Mouse (Mus musculus) stomach, embryonic 14.5 days (tissue): Measurements from ENCODE around the gene Prrx2. TPM values are rescaled to one million over a fixed set of nuclear protein-coding genes. Genes with fewer than 3 reads are reported as not detected.
A peak's percentile ranks its signal among the peaks of the same experiment; 100 is the strongest.

ENCODE experiments used
- ATAC-seq: fragments of 200-750 bp; cut with Nextera tagmentation; 2 replicates; pipeline ENCODE4 v1.8.0; 2017; ENCODE audit warnings: low read depth, moderate TSS enrichment; ENCODE audit not compliant: insufficient number of reproducible peaks, insufficient read depth, low FRiP score
- H3K27ac ChIP-seq: fragments of 300-500 bp; sonication (generic); 2 replicates; pipeline ENCODE4 v1.5.1; 2014; ENCODE audit warnings: mild to moderate bottlenecking, low read length, moderate library complexity, mixed read lengths
- H3K27me3 ChIP-seq: fragments of 300-500 bp; sonication (generic); 2 replicates; pipeline ENCODE4 v1.6.1; 2014; ENCODE audit warnings: low read length, control low read depth, mixed read lengths; ENCODE audit not compliant: control insufficient read depth, insufficient read depth
- H3K36me3 ChIP-seq: fragments of 300-500 bp; sonication (generic); 2 replicates; pipeline ENCODE4 v1.6.1; 2014; ENCODE audit warnings: mild to moderate bottlenecking, control low read depth, low read length, moderate library complexity, mixed read lengths; ENCODE audit not compliant: control insufficient read depth, insufficient read depth
- H3K4me1 ChIP-seq: fragments of 300-500 bp; sonication (generic); 2 replicates; pipeline ENCODE4 v1.6.1; 2014; ENCODE audit warnings: low read length, control low read depth, mixed read lengths; ENCODE audit not compliant: control insufficient read depth, insufficient read depth
- H3K4me2 ChIP-seq: fragments of 300-500 bp; sonication (generic); replicated peaks from 2 replicates; pipeline ENCODE4 v1.6.1; 2014; ENCODE audit warnings: low read depth, low read length, control low read depth
- H3K4me3 ChIP-seq: fragments of 300-500 bp; sonication (generic); 2 replicates; pipeline ENCODE4 v1.5.1; 2014; ENCODE audit warnings: low read depth, low read length, control low read depth
- H3K9ac ChIP-seq: fragments of 300-500 bp; sonication (generic); replicated peaks from 2 replicates; pipeline ENCODE4 v1.6.1; 2014; ENCODE audit warnings: low read depth, mild to moderate bottlenecking, control low read depth, low read length, moderate library complexity, mixed read lengths
- H3K9me3 ChIP-seq: fragments of 300-500 bp; sonication (generic); 2 replicates; pipeline ENCODE4 v1.6.1; 2016; ENCODE audit warnings: low read depth, low read length, control low read depth; ENCODE audit not compliant: control insufficient read depth
- WGBS: fragments of 180-500 bp; shearing (Covaris S2); extraction: QIAGEN DNeasy Blood & Tissue Kit; methylation state at CpG from one replicate; pipeline ENCODE4 v1.1.7; 2014; 5-methylcytosine and 5-hydroxymethylcytosine counted together
- polyA plus RNA-seq: library from polyadenylated mRNA; unstranded; fragments of >200 nt; fragmentation: Nextera tagmentation; extraction: Ambion mirVana; gene quantifications from 2 replicates; pipeline ENCODE4 v1.2.1, GENCODE M21; 2014

Gene Prrx2
- polyA plus RNA-seq, 1 experiment from 2014 or later: 8.9 TPM

DNA sequence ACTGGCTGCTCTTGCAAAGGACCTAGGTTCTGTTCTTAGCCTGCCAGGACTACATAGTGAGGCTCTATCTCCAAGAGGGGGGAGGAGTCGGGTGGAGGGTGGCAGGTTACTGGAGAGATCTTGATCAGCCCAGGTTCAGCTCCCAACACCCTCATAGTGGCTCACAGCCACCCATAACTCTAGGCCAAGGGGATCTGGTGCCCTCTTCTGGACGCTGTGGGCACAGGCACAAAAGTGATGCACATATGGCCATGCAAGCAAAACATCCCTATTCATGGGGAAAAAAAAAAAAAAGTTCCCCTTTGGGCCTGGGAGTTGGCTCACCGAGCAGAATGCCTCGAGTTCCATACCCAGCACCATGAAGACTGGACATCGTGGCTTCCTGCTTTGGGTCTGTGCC lies 5.5 kb upstream of the Prrx2 start:
- peaks cover 13% of the 10 kb centered on the region for H3K36me3 ChIP-seq
- H3K4me1 ChIP-seq: peaks cover 10% of the 10 kb centered on the region
- no peak overlapping the region for H3K4me3 ChIP-seq
- no peak overlapping the region for H3K9ac ChIP-seq
- WGBS: 45% methylated on average over 5 of the region's 5 CpGs
- H3K27me3 ChIP-seq: no peaks in the 10 kb centered on the region
- H3K4me2 ChIP-seq: no peak overlapping the region
- H3K27ac ChIP-seq: no peak overlapping the region
- ATAC-seq: no peak
- no peaks in the 10 kb centered on the region for H3K9me3 ChIP-seq

DNA sequence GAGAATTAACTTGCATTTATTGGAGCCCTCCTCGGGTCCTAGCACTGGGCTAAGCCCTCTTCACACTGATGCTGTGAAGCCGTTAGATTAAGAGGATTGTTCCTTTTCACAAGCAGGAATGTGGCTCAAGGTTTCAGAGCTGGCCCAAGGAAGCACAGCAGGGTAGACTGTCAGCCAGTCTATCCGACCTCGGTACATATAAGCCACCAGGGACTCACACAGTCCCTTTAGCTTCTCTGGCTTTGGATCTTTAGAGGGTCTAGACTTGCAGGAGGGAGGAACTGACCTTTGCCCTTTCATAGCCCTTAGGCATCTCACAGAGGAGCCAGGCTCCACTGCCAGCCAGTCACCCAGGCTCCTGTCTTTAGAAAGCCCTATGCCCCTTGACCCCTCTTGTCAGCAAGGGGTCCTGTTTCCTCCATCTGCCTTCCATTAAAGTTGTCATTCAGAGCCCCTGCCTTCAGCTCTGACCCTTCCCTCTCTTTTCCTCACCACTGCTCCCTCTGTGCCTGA lies 4.4 kb upstream of the Prrx2 start, which contains the start of gene Asb6:
Asb6 (minus strand) TSS at position 51 of the 513 bp plus-strand sequence.
- ATAC-seq: no peak
- no peaks in the 10 kb centered on the region for H3K9me3 ChIP-seq
- H3K9ac ChIP-seq: no peak within 1 kb of the TSS
- peaks cover 10% of the 10 kb centered on the region for H3K4me1 ChIP-seq
- H3K4me3 ChIP-seq: no peak within 1 kb of the TSS
- no peak within 1 kb of the TSS for H3K27ac ChIP-seq
- H3K27me3 ChIP-seq: no peaks in the 10 kb centered on the region
- 34% methylated on average over 4 of the region's 4 CpGs for WGBS
- H3K4me2 ChIP-seq: no peak within 1 kb of the TSS
- peaks cover 5% of the 10 kb centered on the region for H3K36me3 ChIP-seq

DNA sequence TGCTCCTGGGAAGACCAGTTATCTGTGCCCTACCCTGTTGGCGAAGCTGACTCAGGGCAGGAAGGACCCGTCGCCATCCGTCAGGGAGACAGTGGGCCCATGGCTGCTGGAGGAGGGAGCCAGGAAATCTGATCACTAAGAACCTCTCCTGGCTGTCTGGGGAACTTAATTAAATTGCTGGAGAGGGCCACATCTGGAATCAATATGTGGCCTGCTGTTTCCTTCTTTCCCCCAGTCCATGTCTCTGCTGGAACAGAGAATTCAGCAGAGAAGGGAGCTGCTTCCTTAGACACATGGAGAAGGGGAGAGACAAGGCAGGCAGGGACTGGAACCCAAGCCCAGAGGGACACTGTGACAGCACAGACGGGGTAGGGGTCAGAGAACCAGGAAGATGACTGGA lies 1.1 kb upstream of the Prrx2 start:
- H3K4me1 ChIP-seq: 0 out of 2 replicates have a peak, but pooled peaks cover 7% of the 10 kb centered on the region
- ATAC-seq: no peak
- 29% methylated on average over 5 of the region's 5 CpGs for WGBS
- H3K36me3 ChIP-seq: no peaks in the 10 kb centered on the region
- H3K9ac ChIP-seq: no peak overlapping the region
- H3K4me2 ChIP-seq: no peak overlapping the region
- H3K9me3 ChIP-seq: no peaks in the 10 kb centered on the region
- H3K27ac ChIP-seq: no peak overlapping the region
- no peaks in the 10 kb centered on the region for H3K27me3 ChIP-seq
- no peak overlapping the region for H3K4me3 ChIP-seq

DNA sequence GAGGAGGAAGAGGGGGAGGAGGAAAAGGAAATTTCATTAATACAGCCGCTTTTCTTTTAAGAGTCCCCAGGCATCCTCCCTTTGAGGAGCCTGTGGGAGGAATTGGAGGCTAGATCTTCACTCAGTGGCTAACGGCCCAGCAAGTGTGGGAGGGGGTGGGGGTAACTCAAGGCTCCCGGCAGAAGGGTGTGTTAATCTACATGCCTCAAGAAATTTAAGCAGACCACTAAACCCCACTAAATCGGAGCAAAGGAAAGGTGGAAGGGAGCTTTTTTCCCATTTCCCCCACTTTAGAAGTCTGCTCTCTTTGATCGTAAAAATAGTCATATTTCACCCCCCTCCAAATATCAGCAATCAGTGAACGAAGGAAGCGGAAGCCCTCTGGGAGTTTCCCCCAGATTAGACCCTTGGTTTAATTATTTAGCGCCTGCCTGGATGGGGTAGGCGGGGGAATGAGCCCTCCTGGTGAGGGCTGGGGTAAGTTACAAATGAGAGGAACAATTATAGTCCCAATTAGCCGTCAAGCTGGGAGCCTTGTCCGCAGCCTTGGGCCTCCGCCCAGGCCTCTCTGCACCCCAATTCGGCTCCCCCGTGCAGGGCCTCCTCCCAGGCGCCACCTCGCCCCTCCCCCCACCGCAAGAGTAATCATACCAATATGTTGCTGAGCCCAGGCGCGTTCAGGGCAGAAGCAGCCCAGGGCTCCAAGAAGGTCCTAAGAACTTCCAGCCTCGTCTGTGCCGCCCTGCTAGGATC lies 1.6 kb downstream of the Prrx2 start:
- Histone ChIP-seq H3K4me2 (no peak overlapping the region), H3K9me3 (no peaks in the 10 kb centered on the region), H3K27me3 (no peaks in the 10 kb centered on the region), H3K4me1 (0 out of 2 replicates have a peak, but pooled peaks cover 7% of the 10 kb centered on the region), H3K9ac (no peak overlapping the region), H3K4me3 (no peak overlapping the region), H3K27ac (no peak overlapping the region), H3K36me3 (no peaks in the 10 kb centered on the region)
- no peak for ATAC-seq
- 19% methylated on average over 21 of the region's 21 CpGs for WGBS

DNA sequence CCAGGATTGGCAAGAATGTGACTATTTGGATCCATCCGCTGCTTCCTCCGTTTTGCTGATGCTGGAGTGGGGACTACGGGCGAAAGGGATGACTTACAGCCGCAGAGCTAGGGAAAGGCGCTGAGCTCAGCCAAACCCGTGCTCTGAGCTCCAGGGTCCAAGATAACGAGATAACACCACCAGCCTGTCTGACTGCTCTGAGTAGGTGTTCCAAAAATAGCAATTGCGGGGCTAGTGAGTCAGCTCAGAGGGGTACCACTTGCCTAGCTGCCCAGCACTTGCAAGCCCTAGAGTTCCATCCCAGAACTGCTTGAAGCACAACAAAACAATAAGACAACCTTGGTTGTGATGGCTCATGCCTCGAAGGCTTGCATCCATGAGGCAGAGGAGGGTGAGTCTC lies 7.8 kb downstream of the Prrx2 start:
- H3K36me3 ChIP-seq: no peaks in the 10 kb centered on the region
- no peak overlapping the region for H3K4me3 ChIP-seq
- no peak overlapping the region for H3K9ac ChIP-seq
- H3K4me2 ChIP-seq: no peak overlapping the region
- peaks cover 8% of the 10 kb centered on the region; the same call in 1 of the 2 replicates for H3K27me3 ChIP-seq
- ATAC-seq: no peak
- peaks cover 13% of the 10 kb centered on the region for H3K4me1 ChIP-seq
- WGBS: 37% methylated on average over 10 of the region's 10 CpGs
- H3K27ac ChIP-seq: no peak overlapping the region
- no peaks in the 10 kb centered on the region for H3K9me3 ChIP-seq

DNA sequence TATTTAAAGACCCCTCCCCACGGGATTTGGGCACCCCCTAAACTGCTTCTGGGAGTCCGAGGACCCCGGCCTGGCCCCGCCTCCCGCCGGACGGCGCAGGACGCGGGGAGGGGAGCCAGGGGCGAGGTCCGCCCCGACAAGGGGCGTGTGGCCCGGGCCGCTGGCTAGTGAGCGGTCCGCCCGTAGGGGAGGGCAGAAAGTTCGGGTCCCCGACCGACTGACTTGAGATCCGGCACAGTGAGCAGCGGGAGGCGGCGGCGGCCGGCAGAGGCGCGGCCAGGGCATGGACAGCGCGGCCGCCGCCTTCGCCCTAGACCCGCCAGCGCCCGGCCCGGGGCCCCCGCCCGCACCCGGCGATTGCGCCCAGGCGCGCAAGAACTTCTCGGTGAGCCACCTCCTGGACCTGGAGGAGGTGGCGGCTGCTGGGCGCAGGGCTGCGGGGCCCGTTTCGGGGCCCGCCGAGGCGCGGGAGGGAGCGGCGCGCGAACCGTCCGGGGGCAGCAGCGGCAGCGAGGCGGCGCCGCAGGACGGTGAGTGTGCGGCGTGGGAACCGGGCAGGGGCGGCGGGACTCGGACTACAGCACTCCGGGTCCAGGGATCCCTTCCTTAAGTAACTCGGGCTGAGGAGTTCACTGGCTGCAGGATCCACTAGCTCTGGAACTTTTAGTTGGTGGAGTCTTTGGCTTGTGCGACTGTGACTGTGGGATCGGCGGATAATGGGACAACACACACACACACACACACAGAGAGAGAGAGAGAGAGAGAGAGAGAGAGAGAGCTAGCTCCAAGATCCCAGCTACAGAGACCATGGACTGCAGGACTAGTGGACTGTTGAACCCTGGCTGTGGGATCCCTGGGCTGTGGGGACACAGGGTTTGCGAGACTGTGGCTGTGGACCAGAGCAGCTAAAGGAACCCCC lies 10.6 kb downstream of the Prrx2 start:
- Histone ChIP-seq H3K9me3 (no peaks in the 10 kb centered on the region), H3K9ac (peak overlapping the region; percentile 52), H3K4me2 (peak overlapping the region; percentile 85), H3K4me3 (peak overlapping the region; percentile 61), H3K27me3 (peaks cover 8% of the 10 kb centered on the region; the same call in 1 of the 2 replicates), H3K27ac (no peak overlapping the region), H3K36me3 (no peaks in the 10 kb centered on the region), H3K4me1 (peaks cover 13% of the 10 kb centered on the region)
- peak; percentile 42 for ATAC-seq
- 2% methylated on average over 79 of the region's 80 CpGs for WGBS

- Histone ChIP-seq H3K9me3 (no peaks in the 10 kb centered on the region), H3K4me2 (peak overlapping the region; percentile 85), H3K27ac (no peak overlapping the region), H3K36me3 (no peaks in the 10 kb centered on the region), H3K27me3 (peaks cover 8% of the 10 kb centered on the region; the same call in 1 of the 2 replicates), H3K9ac (peak overlapping the region; percentile 52; the same call in 1 of the 2 replicates), H3K4me3 (peak overlapping the region; percentile 61; the same call in 1 of the 2 replicates), H3K4me1 (peaks cover 13% of the 10 kb centered on the region)
- ATAC-seq: no peak
- 65% methylated on average over 8 of the region's 8 CpGs for WGBS
Measured at GRCm38 (mm10) chr2:30846236-30846635, 11.5 kb downstream of the Prrx2 start.

GRCm38 (mm10) chr2:30846723-30847122 lies 12.0 kb downstream of the Prrx2 start:
- Histone ChIP-seq H3K4me3 (no peak overlapping the region), H3K4me1 (peaks cover 13% of the 10 kb centered on the region), H3K9ac (no peak overlapping the region), H3K36me3 (no peaks in the 10 kb centered on the region), H3K27ac (no peak overlapping the region), H3K27me3 (peaks cover 8% of the 10 kb centered on the region; the same call in 1 of the 2 replicates), H3K4me2 (no peak overlapping the region; the same call in 1 of the 2 replicates), H3K9me3 (no peaks in the 10 kb centered on the region)
- ATAC-seq: no peak
- WGBS: 22% methylated on average over 6 of the region's 6 CpGs
